Mouse (Mus musculus) G1E (cell line): Measurements from ENCODE around the gene Man1a.

Experiments
- CTCF ChIP-seq: IDR thresholded peaks from 2 replicates; pipeline ENCODE4 v1.5.1; 2012; ENCODE audit warnings: low read depth, low read length, inconsistent platforms, mixed read lengths
- GATA1 ChIP-seq: IDR thresholded peaks from 2 replicates; pipeline ENCODE4 v1.6.1; 2012; ENCODE audit warnings: borderline replicate concordance, low read length, inconsistent platforms, mixed read lengths
- GATA2 ChIP-seq: IDR thresholded peaks from 2 replicates; pipeline ENCODE4 v1.6.1; 2012; ENCODE audit warnings: low read depth, low read length, inconsistent platforms, borderline replicate concordance
- POLR2AphosphoS5 ChIP-seq: IDR thresholded peaks from 2 replicates; pipeline ENCODE4 v1.6.1; 2012; ENCODE audit warnings: low read depth, low read length, inconsistent platforms; ENCODE audit not compliant: insufficient replicate concordance
- TAL1 ChIP-seq: conservative IDR thresholded peaks from 2 replicates; pipeline ENCODE4 v1.6.1; 2012; ENCODE audit warnings: low read depth, low read length, inconsistent platforms, mixed read lengths

GRCm38 (mm10) chr10:54058657-54059056 is 17.8 kb downstream of the Man1a start:
- no peak for TF ChIP-seq CTCF
- TF ChIP-seq GATA1, result no peak
- no peak for TF ChIP-seq TAL1
- no peak for TF ChIP-seq POLR2AphosphoS5
- no peak for TF ChIP-seq GATA2
